Mouse (Mus musculus) small intestine, adult 2 months (tissue): ENCODE results near the gene Ipo9.

ENCODE experiments used
- CTCF ChIP-seq: fragments of 200-500 bp; IDR thresholded peaks from 2 replicates; pipeline ENCODE4 v1.5.1; 2012; ENCODE audit warnings: low read depth, mild to moderate bottlenecking, control low read depth, inconsistent platforms, low read length, moderate library complexity, mixed read lengths; ENCODE audit not compliant: insufficient replicate concordance, insufficient read length; ENCODE audit errors: extremely low read depth
- POLR2A ChIP-seq: fragments of 200-500 bp; IDR thresholded peaks from 2 replicates; pipeline ENCODE4 v1.6.1; 2012; ENCODE audit warnings: low read depth, mild to moderate bottlenecking, control low read depth, inconsistent platforms, low read length, moderate library complexity

GRCm38 (mm10) chr1:135373171-135373677 is 57.1 kb downstream of the Ipo9 start:
- TF ChIP-seq POLR2A: no peak
- no peak for TF ChIP-seq CTCF
